Mouse (Mus musculus) ES-Bruce4 (cell line): ENCODE results near the gene 1700011L22Rik.

Experiments
- CTCF ChIP-seq: IDR thresholded peaks from one replicate; pipeline ENCODE4 v1.8.1; 2011; ENCODE audit warnings: low read depth, low read length
- EP300 ChIP-seq: IDR thresholded peaks from 2 replicates; pipeline ENCODE4 v1.6.1; 2011; ENCODE audit warnings: low read depth, low read length; ENCODE audit not compliant: insufficient read depth
- POLR2A ChIP-seq: IDR thresholded peaks from one replicate; pipeline ENCODE4 v1.8.1; 2011; ENCODE audit warnings: low read length; ENCODE audit not compliant: insufficient read depth

DNA sequence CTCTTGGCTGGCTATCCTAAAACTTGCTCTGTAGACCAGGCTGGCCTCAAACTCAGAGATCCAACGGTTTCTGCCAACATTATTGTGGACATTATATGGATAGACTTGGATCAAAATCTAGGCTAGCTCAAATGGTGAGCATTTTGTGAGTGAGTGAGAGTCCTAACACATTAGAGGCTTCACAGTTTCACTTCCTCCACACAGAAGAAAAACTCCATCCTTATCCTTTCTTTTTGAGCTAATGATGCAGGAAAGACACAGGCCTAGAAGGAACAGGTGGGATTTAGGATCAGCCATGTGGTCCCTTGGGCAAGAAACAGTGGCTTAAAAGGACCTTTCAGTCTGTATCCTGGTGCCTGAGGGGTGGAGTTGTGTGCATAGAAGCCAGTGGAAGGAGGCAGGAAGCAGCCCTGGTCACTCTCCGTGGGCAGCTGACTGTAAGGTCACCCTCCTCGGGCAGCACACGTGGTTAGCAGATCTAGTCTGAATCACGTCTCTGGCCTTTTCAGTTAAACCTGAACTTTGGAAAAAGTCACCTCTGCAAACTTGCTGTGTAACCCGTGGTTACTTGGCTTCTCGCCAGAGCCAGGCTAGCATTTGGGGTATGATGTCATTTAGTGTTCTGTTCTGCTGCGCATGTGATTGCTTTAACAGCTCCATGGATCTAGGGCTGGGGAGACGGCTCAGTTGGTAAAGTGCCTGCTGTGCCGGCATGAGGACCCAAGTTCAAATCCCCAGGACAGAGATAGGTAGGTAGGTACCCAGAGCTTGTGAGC is 85.6 kb downstream of the 1700011L22Rik start:
- TF ChIP-seq CTCF, result no peak
- no peak for TF ChIP-seq EP300
- TF ChIP-seq POLR2A, result no peak
